Mouse (Mus musculus) spleen, postnatal 4 days (tissue): ENCODE measurements at regions not wholly inside any gene's neighbourhood (a gene's known extent, or its start where the extent isn't known, plus 50 kb on each side); places are given as distances from the start of the nearest gene placed in this dataset.

ENCODE experiments used
- DNase-seq, 2 experiments: peaks; one replicate each; pipeline ENCODE4 v3.0.0; 2022; ENCODE audit warnings: low spot score in 2 of 2

DNA sequence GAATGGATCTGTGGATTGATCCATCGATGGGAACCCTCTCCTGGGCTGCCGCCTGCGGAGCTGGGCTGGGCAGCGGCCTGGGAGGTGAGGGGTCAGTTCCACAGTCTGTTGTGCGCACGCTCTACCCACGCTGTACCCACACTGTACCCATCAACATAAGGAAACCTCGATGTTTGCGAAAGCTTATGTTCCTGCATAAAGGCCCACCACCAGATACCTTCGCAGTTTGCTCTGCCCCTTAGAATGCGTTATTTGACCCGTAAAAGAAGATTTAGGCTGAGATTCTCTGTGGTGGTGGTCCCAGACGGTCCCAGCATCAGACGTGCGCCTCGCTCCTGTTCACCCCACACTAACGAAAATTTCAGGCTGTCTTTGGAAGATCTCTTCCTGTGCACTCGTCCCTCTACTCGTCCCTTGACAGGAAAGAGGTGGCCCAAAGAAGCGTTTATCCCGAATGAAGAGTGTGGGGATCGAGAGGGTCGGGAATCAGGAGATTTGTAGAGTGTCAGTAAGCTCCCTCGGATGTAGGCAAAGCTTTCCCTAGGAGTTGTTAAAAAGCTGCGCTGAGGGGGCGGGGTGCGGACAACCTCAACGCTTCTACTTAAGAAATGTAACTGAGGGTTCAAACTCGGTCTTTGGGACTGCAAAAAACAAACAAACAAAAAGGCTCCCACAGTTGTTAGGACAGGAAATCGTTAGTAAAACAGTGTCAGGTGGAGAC lies 123.9 kb downstream of the Tmem161b start:
- no peak for DNase-seq

DNA sequence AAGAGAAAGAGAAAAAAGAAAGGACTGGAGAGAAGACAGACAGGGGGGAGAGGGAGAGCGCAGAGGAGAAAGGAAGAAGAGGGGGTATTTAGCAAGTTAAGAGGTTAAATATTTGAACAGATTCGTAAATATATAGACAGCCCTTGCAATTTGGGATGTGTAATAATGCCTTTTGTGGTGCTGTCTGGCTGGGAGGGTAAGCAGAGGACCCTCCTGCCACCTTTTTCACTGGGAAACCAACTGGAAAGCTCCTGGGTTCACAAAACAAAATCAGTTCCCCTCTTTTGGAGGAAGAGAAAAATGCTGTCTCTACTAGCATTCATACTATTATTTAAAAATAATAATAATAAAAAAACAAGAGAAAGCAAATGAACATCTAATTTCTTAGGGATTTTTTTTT lies 124.5 kb downstream of the Tmem161b start:
- no peak for DNase-seq

DNA sequence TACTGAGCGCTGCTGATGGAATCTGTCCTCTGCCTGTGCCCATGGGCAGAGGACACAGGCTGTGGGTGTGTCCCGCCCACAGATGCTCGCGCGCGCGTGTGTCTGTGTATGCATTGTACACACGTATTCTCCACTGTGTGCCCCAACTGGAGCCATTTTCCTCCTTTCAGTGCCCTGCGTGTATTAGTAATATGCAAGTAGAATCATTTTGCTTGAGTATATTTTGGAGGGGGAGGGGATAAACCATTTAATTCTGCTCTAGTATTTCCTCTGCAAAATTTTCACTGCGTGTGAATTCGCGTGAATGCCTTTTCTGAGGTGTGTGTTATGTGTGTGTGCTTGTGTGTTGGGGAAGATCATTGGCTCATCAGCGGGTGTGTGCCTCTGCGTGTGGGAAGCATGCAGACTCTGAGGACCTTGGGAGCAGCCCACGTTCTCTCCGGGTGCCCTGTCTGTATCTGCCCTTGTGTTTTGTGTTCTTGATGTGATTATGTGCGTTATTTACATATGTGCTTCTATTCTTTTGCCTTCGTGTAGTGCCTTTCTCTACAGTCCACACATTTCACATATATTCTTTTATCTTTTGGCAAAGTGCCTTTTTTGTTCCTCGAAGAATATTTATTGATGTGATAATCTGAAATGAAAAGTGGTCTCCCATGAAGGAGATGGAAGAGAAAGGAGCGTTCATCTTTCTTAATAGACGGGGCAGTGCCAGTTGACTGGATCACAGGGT lies 125.3 kb downstream of the Tmem161b start:
- no peak for DNase-seq

- DNase-seq: peak; percentile 63 to 79
Observed at GRCm38 (mm10) chr13:84347914-84348700, 126.0 kb downstream of the Tmem161b start.

DNA sequence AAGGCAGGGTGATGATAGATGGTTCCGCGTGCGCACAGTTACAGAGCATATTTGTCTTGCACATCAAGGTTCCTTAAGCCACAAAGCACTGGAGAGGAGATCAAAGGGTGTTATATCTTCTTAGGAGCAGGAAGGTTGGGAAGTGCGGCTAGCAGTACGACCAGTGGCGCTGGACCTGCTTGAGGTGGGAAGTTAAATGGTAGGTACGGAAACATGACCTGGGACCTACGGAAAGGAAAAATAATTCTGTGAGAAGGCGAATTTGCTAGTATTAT lies 126.5 kb downstream of the Tmem161b start:
- no peak for DNase-seq

DNA sequence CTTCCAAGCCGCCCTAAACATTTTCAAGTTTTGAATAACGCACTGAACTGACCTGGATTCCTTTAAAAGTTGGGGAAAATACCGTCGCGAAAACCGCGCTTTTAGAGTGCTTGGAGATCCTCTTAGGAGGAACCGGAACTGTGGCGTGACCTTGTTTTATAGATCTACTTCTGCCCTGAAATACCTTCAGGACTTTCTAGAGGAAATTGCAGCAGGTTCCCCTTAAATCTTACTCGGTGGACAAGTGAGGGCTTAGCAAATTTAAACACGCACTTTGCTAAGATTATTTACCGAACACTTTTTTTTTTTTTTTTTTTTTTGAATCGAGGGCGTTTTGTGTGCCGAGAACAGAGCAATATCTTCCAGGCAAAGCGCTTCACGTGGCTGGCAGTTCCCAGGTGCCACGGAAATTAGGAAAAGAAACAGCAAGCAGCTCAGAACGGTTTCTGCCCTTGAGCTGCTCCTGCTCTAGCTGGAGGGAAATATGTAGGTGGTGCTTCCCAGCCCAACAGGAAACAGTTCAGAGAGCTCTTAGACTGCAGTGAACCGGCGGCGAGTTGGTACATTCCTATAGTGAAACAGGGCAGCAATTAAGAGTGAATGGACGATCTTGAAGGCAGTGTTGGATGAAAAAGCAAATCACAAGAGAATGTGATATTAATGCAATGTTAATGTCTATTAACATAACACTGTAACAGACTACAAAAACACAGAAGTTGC lies 127.1 kb downstream of the Tmem161b start:
- DNase-seq: no peak

DNA sequence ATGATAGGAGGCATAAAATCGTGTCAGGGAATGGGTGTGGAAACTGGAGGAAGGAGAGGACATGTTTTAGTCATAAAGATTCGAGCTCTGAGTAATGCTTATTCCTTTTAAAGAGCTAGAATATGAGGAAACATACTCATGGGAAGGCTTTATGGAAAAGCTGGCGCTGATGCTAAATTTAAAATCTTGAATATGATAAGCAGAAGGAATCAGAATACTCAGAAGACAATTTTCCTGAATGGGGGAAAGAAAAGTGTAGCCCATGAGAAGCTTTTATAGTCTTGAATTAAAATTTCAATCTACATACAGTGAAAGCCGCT lies 127.6 kb downstream of the Tmem161b start:
- no peak for DNase-seq

GRCm38 (mm10) chr13:84350791-84351190 lies 128.7 kb downstream of the Tmem161b start:
- no peak for DNase-seq

- no peak for DNase-seq
Observed at GRCm38 (mm10) chr13:84356455-84356854, 134.4 kb downstream of the Tmem161b start.

DNA sequence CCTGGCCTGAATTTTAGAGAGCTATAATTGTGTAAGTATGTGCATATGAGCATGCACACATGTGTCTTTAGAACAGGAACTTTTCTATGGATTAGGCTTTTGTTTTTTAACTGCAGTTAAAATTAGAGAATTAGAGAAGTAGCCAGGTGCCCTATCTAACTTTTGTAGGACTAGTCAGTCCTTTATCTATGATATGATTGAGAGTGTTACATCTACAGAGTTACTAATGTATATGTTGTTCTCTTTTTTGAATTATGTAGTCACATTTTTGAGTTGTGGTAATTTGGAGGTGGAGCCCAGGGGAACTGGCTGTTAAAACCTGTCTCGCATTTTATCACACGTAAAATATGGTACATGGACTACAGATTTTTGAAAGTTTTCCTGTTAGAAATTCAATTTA lies 138.4 kb downstream of the Tmem161b start:
- no peak for DNase-seq

DNA sequence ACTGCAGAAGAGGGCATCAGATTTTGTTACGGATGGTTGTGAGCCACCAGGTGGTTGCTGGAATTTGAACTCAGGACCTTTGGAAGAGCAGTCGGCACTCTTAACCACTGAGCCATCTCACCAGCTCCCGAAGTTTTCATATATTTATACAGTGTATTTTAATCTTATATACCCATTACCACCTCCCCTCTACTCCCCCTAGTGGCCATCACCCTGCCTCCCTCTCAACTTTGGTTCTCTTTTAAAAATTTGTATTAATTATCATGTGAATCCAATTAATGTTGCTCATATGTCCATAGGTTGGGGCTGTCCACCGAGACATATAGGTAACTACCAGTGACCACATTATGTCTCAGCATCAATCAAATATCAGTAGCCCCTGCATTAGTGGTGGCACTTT lies 142.0 kb downstream of the Tmem161b start:
- DNase-seq: no peak

GRCm38 (mm10) chr13:84365503-84365902 lies 143.4 kb downstream of the Tmem161b start:
- DNase-seq: no peak

DNA sequence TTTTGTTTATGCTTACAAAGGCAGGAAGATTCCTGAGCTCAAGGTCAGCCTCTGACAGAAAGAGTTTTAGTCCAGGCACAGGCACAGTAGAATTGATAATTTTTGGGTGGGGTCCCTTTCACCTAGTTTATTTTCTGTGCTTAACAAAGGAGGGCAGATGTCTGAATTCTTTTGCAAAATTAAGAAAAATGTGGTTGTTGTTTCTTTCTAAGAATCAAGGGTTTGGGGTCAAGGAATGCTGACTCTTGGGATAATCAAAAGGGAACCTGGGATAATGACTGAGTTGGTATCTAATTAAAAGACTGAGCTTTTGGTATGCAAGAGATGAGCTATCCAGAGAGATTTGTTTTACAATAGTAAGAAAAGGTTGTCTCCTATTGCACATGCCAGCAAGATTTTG lies 143.9 kb downstream of the Tmem161b start:
- no peak for DNase-seq

- DNase-seq: no peak
Observed at GRCm38 (mm10) chr13:84366839-84367238, 144.7 kb downstream of the Tmem161b start.

GRCm38 (mm10) chr13:84368225-84368624 lies 146.1 kb downstream of the Tmem161b start:
- DNase-seq: no peak

GRCm38 (mm10) chr13:84374711-84375257 lies 152.7 kb downstream of the Tmem161b start:
- no peak for DNase-seq

GRCm38 (mm10) chr13:84375941-84376340 lies 153.8 kb downstream of the Tmem161b start:
- DNase-seq: no peak

DNA sequence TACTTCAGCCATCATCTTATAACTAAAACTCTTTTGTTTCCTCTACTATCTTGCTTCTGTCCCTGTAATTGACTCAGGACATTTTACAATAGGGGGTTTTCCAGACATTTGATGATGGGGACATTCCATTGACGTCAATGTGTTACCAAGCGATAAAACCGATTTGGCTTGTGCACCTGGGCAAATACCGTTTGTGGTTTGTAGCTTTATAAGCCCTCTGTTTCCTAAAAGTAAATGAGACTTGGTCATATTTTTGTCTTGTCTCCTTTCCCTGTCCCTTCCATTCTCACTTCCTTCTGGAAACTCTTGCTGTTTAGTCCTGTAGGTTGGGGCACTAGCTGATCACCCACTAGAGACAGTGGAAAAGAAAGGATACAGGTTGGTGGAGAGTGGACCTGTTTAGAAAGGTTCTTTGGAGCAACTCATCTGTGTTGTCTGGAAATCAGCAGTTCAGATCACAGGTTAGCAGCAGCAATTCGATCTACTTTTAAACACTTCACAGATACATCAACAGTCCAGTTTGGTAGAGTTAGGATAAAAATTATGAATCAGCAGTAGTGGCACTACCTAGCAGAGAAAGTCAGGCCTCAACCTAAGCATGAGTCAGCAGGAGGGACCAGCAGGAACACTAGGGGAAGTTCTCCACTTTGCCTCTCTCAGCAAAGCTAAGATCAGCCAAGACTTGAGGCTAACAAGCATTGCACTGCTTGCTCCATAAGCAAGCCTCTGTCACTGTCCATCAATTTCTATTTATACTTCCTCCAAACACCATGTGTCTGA lies 156.6 kb downstream of the Tmem161b start:
- no peak for DNase-seq

- DNase-seq: no peak
Observed at GRCm38 (mm10) chr13:84391554-84391953, 169.5 kb downstream of the Tmem161b start.

- no peak for DNase-seq
Observed at GRCm38 (mm10) chr13:84398476-84399344, 176.6 kb downstream of the Tmem161b start.
